Mouse (Mus musculus) liver, embryonic 16.5 days (tissue): Measurements from ENCODE around the gene Dmbt1. TPM values are rescaled to one million over a fixed set of nuclear protein-coding genes. Genes with fewer than 3 reads are reported as not detected.

Experiments
- ATAC-seq: fragments of 200-750 bp; cut with Nextera tagmentation; 2 replicates; pipeline ENCODE4 v1.8.0; 2017; ENCODE audit warnings: low read depth, mild to moderate bottlenecking, moderate number of reproducible peaks, moderate library complexity
- H3K27ac ChIP-seq: fragments of 300-500 bp; sonication (generic); 2 replicates; pipeline ENCODE4 v1.5.1; 2014; ENCODE audit warnings: mild to moderate bottlenecking, low read length
- H3K27me3 ChIP-seq: fragments of 300-500 bp; sonication (generic); 2 replicates; pipeline ENCODE4 v1.6.1; 2014; ENCODE audit warnings: low read depth, low read length, mixed read lengths; ENCODE audit not compliant: control insufficient read depth, insufficient read depth
- H3K36me3 ChIP-seq: fragments of 300-500 bp; sonication (generic); 2 replicates; pipeline ENCODE4 v1.6.1; 2014; ENCODE audit warnings: mild to moderate bottlenecking; ENCODE audit not compliant: control insufficient read depth, insufficient read depth
- H3K4me1 ChIP-seq: fragments of 300-500 bp; sonication (generic); 2 replicates; pipeline ENCODE4 v1.6.1; 2014; ENCODE audit warnings: low read depth, low read length, mixed read lengths; ENCODE audit not compliant: control insufficient read depth
- H3K4me2 ChIP-seq: fragments of 300-500 bp; sonication (generic); 2 replicates; pipeline ENCODE4 v1.6.1; 2014; ENCODE audit warnings: low read depth, low read length, mixed read lengths
- H3K4me3 ChIP-seq: fragments of 300-500 bp; sonication (generic); 2 replicates; pipeline ENCODE4 v1.5.1; 2014; ENCODE audit warnings: low read depth, mild to moderate bottlenecking, low read length
- H3K9ac ChIP-seq: fragments of 300-500 bp; sonication (generic); 2 replicates; pipeline ENCODE4 v1.6.1; 2014; ENCODE audit warnings: low read depth, low read length
- H3K9me3 ChIP-seq: fragments of 300-500 bp; sonication (generic); replicated peaks from 2 replicates; pipeline ENCODE4 v1.6.1; 2016; ENCODE audit warnings: low read length; ENCODE audit not compliant: control insufficient read depth
- WGBS: fragments of 180-500 bp; shearing (Covaris S2); extraction: QIAGEN DNeasy Blood & Tissue Kit; methylation state at CpG from one replicate; pipeline ENCODE4 v1.1.7; 2014; ENCODE audit not compliant: insufficient replicate concordance; 5-methylcytosine and 5-hydroxymethylcytosine counted together
- polyA plus RNA-seq: library from polyadenylated mRNA; unstranded; fragments of >200 nt; fragmentation: Nextera tagmentation; extraction: Ambion mirVana; gene quantifications from 2 replicates; pipeline ENCODE4 v1.2.1, GENCODE M21; 2015

Gene Dmbt1
- polyA plus RNA-seq, 1 experiment from 2014 or later = 3.9 TPM

DNA sequence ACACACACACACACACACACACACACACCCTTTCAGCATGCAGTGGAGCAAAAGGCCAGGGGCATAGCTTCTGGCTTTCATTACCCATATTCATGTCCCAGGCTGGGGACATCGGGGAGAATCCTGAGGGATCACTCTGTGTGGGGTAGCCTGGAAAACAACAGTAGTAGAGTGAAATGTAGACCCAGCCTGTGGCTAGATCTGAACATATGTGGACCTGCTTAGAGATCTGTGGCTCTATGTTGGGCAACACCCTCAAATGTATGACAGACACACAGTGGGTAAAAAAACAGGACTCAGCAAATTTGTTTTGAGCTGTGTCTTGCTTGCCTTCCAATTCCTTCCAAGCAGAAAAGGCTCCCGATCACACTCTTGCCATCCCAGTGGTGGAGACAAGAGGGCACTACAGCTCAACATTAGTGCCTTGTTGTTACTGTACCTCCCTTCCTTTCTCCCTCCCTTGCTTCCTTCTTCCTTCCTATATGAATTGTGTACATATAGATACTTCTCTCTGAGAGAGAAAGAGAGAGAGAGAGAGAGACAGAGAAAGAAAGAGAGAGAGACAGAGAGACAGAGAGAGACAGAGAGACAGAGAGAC is 90.5 kb downstream of the Dmbt1 start:
- Histone ChIP-seq H3K27ac (no peak overlapping the region), H3K4me3 (no peak overlapping the region), H3K4me2 (no peak overlapping the region), H3K9ac (no peak overlapping the region), H3K4me1 (no peaks in the 10 kb centered on the region), H3K27me3 (no peaks in the 10 kb centered on the region), H3K36me3 (no peaks in the 10 kb centered on the region), H3K9me3 (no peaks in the 10 kb centered on the region)
- ATAC-seq = no peak
- 53% methylated on average over 2 of the region's 2 CpGs for WGBS

- WGBS = 66% methylated on average over 12 of the region's 12 CpGs
- ATAC-seq = no peak
- Histone ChIP-seq H3K4me3 (no peak overlapping the region), H3K9me3 (no peaks in the 10 kb centered on the region), H3K4me2 (no peak overlapping the region), H3K4me1 (no peaks in the 10 kb centered on the region), H3K9ac (no peak overlapping the region), H3K36me3 (no peaks in the 10 kb centered on the region), H3K27me3 (no peaks in the 10 kb centered on the region), H3K27ac (no peak overlapping the region)
Measured at GRCm38 (mm10) chr7:131130021-131130420, 98.2 kb downstream of the Dmbt1 start.

DNA sequence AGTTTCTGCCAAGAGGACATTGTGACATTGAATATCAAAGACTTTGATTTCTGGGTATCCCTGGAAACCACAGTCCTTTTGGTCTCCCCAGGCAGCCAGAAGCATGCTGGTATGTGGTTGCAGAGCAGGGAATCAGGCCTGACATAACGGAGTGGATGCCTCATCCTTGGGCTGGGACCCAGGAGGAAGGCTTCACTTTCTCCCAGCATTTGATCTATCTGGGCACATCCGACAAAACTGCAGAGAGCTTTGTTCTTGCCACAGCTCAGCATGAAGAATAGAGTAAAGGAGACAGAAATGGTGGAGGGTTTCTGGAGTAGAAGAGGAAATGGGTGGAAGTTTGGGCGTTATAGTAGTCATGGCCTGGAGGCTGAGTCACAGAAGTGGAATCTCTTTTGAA is 101.3 kb downstream of the Dmbt1 start:
- no peaks in the 10 kb centered on the region for H3K4me1 ChIP-seq
- no peaks in the 10 kb centered on the region for H3K9me3 ChIP-seq
- no peak overlapping the region for H3K9ac ChIP-seq
- H3K4me2 ChIP-seq = no peak overlapping the region
- WGBS = 51% methylated on average over 3 of the region's 3 CpGs
- H3K36me3 ChIP-seq = no peaks in the 10 kb centered on the region
- no peaks in the 10 kb centered on the region for H3K27me3 ChIP-seq
- no peak overlapping the region for H3K4me3 ChIP-seq
- H3K27ac ChIP-seq = no peak overlapping the region
- ATAC-seq = no peak

- Histone ChIP-seq H3K9me3 (no peaks in the 10 kb centered on the region), H3K27ac (no peak within 1 kb of the TSS), H3K4me1 (no peaks in the 10 kb centered on the region), H3K4me3 (no peak within 1 kb of the TSS), H3K36me3 (no peaks in the 10 kb centered on the region), H3K9ac (no peak within 1 kb of the TSS), H3K27me3 (no peaks in the 10 kb centered on the region), H3K4me2 (no peak within 1 kb of the TSS)
- WGBS = 68% methylated on average over 2 of the region's 2 CpGs
- no peak for ATAC-seq
Measured at GRCm38 (mm10) chr7:131146214-131146613, 114.4 kb downstream of the Dmbt1 start, which contains the start of gene 4933402N03Rik. Gene 4933402N03Rik, minus strand, starts transcription at chr7:131146314.

GRCm38 (mm10) chr7:131150179-131150578 is 118.3 kb downstream of the Dmbt1 start:
- Histone ChIP-seq H3K9me3 (no peaks in the 10 kb centered on the region), H3K27me3 (no peaks in the 10 kb centered on the region), H3K36me3 (no peaks in the 10 kb centered on the region), H3K9ac (no peak overlapping the region), H3K4me1 (no peaks in the 10 kb centered on the region), H3K4me3 (no peak overlapping the region), H3K4me2 (no peak overlapping the region), H3K27ac (no peak overlapping the region)
- 71% methylated on average over 3 of the region's 3 CpGs for WGBS
- no peak for ATAC-seq

- Histone ChIP-seq H3K27me3 (no peaks in the 10 kb centered on the region), H3K9me3 (no peaks in the 10 kb centered on the region), H3K27ac (no peak overlapping the region), H3K36me3 (no peaks in the 10 kb centered on the region), H3K9ac (no peak overlapping the region), H3K4me3 (no peak overlapping the region), H3K4me1 (no peaks in the 10 kb centered on the region), H3K4me2 (no peak overlapping the region)
- ATAC-seq = no peak
- 28% methylated on average over 5 of the region's 5 CpGs for WGBS
Measured at GRCm38 (mm10) chr7:131153044-131153443, 121.2 kb downstream of the Dmbt1 start.

DNA sequence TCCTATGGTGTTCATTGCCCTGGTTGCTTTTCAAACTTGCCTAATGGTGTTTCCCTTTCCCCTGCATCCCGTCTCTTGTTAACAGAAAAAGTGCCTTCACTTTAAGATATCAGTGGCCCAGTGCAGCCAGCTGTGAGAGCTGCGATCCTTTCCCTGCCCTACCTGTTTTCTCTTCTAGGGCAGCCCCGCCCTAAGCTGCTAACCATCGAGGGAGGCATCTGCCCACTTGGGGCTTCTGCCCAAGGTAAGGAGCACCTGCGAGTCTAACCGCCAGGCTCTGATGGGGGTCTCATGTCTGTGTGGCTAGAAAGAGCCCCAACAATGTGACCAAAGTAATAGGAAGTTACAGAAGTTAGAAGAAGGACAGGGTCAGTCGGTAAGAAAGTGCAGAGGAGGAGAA is 130.4 kb downstream of the Dmbt1 start:
- no peak for ATAC-seq
- Histone ChIP-seq H3K36me3 (no peaks in the 10 kb centered on the region), H3K27ac (no peak overlapping the region), H3K4me3 (no peak overlapping the region), H3K9ac (no peak overlapping the region), H3K4me1 (no peaks in the 10 kb centered on the region), H3K9me3 (no peaks in the 10 kb centered on the region), H3K4me2 (no peak overlapping the region), H3K27me3 (no peaks in the 10 kb centered on the region)
- 40% methylated on average over 7 of the region's 7 CpGs for WGBS

GRCm38 (mm10) chr7:131167771-131168170 is 135.9 kb downstream of the Dmbt1 start:
- WGBS = 48% methylated on average over 3 of the region's 3 CpGs
- H3K4me2 ChIP-seq = no peak overlapping the region
- no peak for ATAC-seq
- H3K4me1 ChIP-seq = no peaks in the 10 kb centered on the region
- H3K4me3 ChIP-seq = no peak overlapping the region
- H3K27ac ChIP-seq = no peak overlapping the region
- H3K9me3 ChIP-seq = no peaks in the 10 kb centered on the region
- H3K27me3 ChIP-seq = no peaks in the 10 kb centered on the region
- H3K9ac ChIP-seq = no peak overlapping the region
- H3K36me3 ChIP-seq = no peaks in the 10 kb centered on the region

- WGBS = 12% methylated on average over 2 of the region's 2 CpGs
- H3K4me3 ChIP-seq = no peak overlapping the region
- H3K4me1 ChIP-seq = no peaks in the 10 kb centered on the region
- H3K27me3 ChIP-seq = no peaks in the 10 kb centered on the region
- H3K9ac ChIP-seq = no peak overlapping the region
- no peaks in the 10 kb centered on the region for H3K36me3 ChIP-seq
- H3K27ac ChIP-seq = no peak overlapping the region
- H3K4me2 ChIP-seq = no peak overlapping the region
- no peaks in the 10 kb centered on the region for H3K9me3 ChIP-seq
- ATAC-seq = no peak
Measured at GRCm38 (mm10) chr7:131169099-131169498, 137.2 kb downstream of the Dmbt1 start.
